Mouse (Mus musculus) spleen, adult 10 weeks (tissue): Measurements from ENCODE around the gene Npl. TPM values are rescaled to one million over a fixed set of nuclear protein-coding genes. Genes with fewer than 3 reads are reported as not detected.

ENCODE experiments used
- polyA plus RNA-seq: library from polyadenylated mRNA; stranded (reverse); fragments of 350-450 nt; fragmentation: Illumina TruSeq; extraction: RNeasy Lipid Tissue Mini Kit (QIAGEN cat#74804); gene quantifications from one replicate; pipeline ENCODE4 v1.2.3, GENCODE M21; 2015; ENCODE audit warnings: low replicate concordance; ENCODE audit not compliant: insufficient read depth

The Npl gene
- polyA plus RNA-seq, result 9.3 TPM

DNA sequence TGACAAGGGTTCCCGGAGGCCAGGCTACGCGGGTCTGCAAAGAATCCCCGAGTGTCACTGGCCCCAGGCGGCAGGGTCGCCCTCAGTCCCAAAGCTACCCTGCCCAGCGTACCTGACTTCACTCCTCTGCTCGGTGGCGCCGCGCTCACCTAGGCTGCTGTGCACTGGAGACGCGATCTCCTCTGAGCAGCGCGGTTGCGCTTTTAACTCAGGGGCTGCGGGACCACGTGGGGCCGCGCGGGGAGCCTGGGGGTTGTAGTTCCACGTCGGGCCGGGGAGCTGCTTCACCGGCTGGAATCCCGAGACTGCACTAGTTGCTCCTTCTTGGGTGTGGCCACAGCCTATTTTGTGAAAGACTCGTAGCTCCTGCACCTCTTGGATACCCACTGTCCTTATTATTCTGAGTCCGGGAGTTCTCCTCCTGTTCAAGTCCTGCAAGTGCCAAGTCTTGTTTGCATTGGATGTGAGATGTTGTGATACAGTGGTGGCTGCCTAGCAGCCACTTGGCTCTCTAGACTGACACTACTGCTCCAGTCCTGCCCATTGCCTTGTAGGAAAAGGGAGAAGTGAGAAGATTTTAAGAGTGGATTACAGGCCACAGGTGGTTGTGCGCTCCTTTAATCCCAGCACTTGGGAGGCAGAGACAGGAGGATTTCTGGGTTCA is at the start of gene Npl:
TSS of gene Npl (minus strand) at position 510 of the 664 bp plus-strand sequence.

DNA sequence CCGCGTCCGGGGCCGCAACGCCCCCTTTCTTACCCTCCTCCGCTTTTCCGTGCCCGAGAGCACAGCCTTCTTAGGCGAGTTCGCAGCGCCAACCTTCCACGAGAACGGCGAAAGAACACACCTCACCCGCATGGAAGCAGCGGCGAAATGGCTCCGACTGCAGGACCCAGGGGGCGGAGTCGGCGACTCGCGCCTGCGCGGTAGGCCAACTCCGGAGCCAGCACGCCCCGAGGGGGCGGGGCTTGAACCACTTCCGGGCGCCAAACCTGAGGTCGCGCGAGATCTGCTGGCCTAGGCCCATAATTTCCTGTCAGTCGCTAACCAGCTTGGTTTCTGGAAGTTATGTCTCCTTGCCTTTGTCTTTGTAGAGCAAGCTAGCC is 62.4 kb downstream of the Npl start, which contains the start of gene Dhx9:
TSS of gene Dhx9 (minus strand) at position 161 of the 380 bp plus-strand sequence.

Other genes starting within 250 kb of the Npl start
- 13.2 TPM for gene Lamc1, start 217.3 kb downstream of the Npl start, polyA plus RNA-seq
- 5.5 TPM for gene Shcbp1l, start 124.9 kb downstream of the Npl start, polyA plus RNA-seq
- gene Dhx9, start 62.4 kb downstream of the Npl start, polyA plus RNA-seq, result 237 TPM
- 0.11 TPM for gene Rgs8, start 103.0 kb upstream of the Npl start, polyA plus RNA-seq
- gene Rgs16, start 190.3 kb upstream of the Npl start, polyA plus RNA-seq, result 1.6 TPM
- gene Rnasel, start 199.4 kb upstream of the Npl start, polyA plus RNA-seq, result 61.4 TPM